Mouse (Mus musculus) megakaryocyte, embryonic 14.5 days (primary cell): ENCODE measurements around the gene Apoe.

Experiments
- FLI1 ChIP-seq: IDR thresholded peaks from 2 replicates; pipeline ENCODE4 v1.6.1; 2012; ENCODE audit warnings: low read length, inconsistent platforms, mixed read lengths
- GATA1 ChIP-seq: IDR thresholded peaks from 3 replicates; pipeline ENCODE4 v1.6.1; 2012; ENCODE audit warnings: mixed read lengths, low read length, inconsistent platforms, borderline replicate concordance

- no peak for TF ChIP-seq GATA1
- no peak for TF ChIP-seq FLI1
These were observed 14.2 kb upstream of the Apoe start for GRCm38 (mm10) chr7:19713196-19713595.
